Mouse (Mus musculus): ENCODE results near the gene Hoxc6.

Hoxc6 gene

GRCm38 (mm10) chr15:103010112-103010846, 12.2 kb downstream of the Hoxc6 start:
- in situ Hi-C loops (cut with MboI) = no loop called here

GRCm38 (mm10) chr15:103010847-103011555, 12.9 kb downstream of the Hoxc6 start:
- in situ Hi-C loops (cut with MboI) = no loop called here

DNA sequence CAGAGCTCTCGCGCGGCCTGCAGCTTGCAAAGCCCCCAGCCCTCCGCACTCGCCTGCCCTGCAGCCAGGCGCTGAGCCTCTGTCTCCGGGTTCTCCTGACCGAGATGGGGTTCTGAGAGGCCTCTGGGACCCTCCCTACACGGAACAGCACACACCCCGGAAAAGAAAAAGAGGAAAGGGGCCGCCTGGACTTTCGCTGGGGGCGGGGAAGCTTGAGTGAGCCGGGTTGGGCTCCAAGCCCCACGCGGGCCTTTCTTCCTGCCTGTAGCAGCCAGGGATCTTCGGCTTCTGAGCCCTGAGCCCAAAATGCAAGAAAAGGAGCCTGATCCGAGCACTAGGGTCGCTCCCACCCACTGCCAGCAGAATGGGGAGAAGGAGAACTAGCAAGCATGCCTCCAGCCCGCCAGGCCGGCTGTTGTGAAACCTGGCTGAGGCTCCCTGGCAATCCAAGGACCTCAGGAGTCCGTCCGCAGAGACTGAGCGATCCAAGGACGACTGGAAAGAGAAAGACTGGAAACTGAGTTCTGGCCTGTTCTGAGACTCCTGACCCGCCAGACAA, 13.9 kb downstream of the Hoxc6 start:
- in situ Hi-C loops (cut with MboI) = no loop called here

GRCm38 (mm10) chr15:103013238-103013984, 15.4 kb downstream of the Hoxc6 start:
- in situ Hi-C loops (cut with MboI) = no loop called here

DNA sequence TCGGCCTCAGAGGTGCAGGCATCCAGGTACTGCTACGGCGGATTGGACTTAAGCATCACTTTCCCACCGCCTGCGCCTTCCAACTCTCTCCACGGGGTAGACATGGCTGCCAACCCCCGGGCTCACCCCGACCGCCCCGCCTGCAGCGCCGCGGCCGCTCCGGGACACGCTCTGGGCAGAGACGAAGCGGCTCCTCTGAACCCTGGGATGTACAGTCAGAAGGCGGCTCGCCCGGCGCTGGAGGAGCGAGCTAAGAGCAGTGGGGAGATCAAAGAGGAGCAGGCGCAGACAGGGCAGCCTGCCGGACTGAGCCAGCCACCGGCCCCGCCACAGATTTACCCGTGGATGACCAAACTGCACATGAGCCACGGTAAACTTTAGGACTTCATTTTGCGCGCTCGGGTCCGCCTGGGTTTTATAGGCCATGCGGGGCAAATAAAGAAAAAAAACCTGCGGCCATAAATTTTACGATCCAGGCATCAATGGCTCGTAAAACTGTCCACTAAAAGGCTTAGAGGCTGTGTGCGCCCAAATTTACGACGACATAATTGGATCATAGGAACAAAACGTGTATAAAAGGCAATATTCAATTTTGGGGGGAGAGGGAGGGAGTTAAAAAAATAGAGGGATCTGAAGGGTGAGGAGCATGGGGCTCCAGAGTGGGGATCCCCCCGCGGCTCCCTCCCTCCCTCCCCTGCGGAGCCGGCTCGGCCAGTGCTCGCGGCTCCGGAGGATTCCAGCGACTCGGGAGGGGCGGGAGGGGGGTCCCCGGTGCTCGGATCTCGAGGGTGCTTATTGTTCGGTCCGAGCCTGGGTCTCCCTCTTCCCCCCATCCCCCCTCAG, 16.3 kb downstream of the Hoxc6 start:
- in situ Hi-C loops (cut with MboI) = no loop called here

GRCm38 (mm10) chr15:103015009-103015399, 16.9 kb downstream of the Hoxc6 start:
- in situ Hi-C loops (cut with MboI) = no loop called here

GRCm38 (mm10) chr15:103015406-103016166, 17.5 kb downstream of the Hoxc6 start:
- in situ Hi-C loops (cut with MboI) = no loop called here

- in situ Hi-C loops (cut with MboI) = no loop called here
Observed at GRCm38 (mm10) chr15:103018636-103019035, 20.6 kb downstream of the Hoxc6 start, which contains the start of gene Hoxc4. Hoxc4 (plus strand) TSS chr15:103018934.

DNA sequence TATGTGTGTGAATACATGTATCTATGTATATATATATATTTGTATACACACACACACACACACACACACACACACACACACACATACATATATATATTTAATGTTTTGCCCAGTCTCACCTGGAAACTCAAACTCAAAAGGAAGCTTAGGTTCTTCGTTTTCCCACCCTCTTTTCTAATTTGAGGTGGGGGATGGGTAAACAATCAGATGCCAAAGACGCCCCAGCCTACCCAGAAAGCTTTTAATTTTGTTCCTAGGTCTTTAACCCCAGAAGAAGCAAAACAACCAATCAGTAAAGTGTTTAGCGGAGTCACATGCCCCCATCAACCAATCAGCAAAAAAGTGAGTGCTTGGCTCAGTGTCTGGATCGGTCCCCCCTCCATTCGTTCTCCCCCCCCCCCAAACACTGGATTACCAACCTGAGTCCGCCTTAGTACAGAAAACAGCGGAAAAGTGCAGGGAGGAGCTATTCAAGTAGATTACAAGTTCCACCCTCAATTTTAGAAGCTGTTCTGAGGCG, 22.9 kb downstream of the Hoxc6 start:
- in situ Hi-C loops (cut with MboI) = no loop called here

DNA sequence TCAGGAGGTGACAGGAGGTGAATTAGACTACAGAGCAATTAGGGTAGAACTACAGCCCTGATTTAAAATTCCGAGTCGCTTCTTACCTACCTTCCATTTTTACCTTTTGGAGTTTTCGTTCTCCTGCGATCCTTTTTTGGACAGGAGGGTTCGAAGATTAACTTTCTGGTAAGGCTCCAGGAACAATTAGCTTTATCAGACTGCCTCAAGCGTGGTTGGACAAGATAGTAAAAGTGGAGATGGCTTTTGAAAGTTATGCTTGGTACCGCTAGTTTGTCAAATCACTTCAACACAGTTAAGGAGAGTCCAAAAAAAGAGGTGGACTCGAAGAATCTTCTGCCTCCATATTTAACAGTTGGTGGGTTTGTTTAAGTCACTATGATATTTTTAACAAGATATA, 23.5 kb downstream of the Hoxc6 start:
- in situ Hi-C loops (cut with MboI) = no loop called here

DNA sequence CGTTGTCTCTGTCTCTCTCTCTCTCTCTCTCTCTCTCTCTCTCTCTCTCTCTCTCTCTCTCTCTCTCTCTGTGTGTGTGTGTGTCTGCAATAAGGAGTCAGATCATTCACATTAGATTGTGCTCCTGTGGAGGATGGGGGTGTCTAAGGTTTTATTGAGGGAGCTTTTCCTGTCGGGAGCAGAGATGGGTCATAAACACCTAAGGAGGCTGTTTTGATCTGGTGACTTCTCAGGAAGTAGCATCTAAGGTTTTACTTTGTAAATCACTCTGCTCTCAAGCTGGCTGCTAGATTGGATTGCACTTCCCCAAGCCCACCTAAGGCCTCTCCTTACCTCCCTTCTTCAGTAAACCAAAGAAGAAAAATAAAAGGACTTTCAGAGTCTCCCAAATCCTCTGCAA, 26.1 kb downstream of the Hoxc6 start:
- in situ Hi-C loops (cut with MboI) = no loop called here

GRCm38 (mm10) chr15:103027266-103028235, 29.5 kb downstream of the Hoxc6 start:
- in situ Hi-C loops (cut with MboI) = no loop called here

DNA sequence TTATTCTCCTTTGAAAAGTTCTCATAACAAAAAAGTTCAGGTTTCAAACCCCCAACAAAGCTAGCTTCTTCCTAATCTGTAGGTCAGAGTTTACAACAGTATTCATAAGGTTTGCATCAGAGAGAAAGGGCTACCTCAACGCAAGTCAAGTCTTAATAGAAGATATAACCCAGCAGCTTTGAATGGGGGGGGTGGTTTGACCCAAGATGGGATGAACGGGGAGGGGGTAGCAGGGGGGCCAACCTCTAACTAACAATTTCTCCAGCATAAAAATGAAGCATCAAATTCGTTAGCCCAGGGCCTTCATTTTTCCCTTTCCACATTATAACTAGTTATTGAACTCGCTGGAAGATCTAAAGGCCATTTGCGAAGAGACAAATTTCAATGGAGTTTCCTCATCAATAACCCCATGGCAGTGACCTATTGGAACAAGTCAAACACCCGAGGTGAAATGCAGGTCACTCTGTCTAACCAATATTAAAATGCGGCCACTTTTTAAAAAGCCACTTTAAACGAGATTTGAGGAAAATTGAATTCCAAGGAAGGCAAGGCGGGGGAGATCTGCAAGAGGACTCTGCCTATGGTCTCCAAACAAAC, 31.0 kb downstream of the Hoxc6 start:
- in situ Hi-C loops (cut with MboI) = no loop called here

DNA sequence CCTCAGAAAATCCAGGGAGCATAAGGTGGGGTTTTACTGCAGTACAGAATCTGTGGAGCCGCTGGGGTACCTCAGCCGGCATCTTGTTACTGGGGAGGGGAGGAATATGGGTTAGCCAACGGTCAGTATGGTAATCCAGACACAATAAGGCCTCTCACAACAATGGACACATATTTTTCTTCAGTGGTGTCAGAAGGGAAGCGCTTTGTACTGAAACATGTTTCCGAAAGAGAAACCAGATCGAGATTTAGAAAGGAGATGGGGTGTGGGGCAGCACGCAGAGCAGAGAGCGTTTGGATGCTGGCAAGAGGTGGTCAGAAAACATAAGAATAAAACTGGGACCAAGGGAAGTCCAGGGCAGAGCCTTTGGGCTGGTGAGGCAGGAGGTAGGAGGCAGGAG, 32.1 kb downstream of the Hoxc6 start:
- in situ Hi-C loops (cut with MboI) = no loop called here

DNA sequence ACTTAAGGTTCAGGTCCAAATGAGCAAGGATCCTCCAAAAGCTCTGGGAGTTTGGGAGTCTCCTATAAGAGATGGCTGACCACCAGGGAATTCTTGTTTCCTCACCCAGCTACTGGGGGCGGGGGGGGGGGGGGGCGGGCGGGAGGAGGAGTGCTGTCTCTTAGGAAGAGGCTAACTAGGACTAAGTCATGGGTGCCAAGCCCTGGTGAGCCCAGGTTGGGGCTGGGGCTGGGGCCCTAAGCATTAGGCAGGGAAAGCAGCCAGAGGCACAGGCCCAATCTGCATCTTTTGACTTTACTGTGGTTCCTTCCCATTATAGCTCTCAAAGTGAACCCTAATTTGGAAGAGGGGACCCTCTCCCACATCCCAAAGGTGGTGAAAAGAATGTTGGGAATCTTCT, 34.1 kb downstream of the Hoxc6 start:
- in situ Hi-C loops (cut with MboI) = no loop called here

GRCm38 (mm10) chr15:103032646-103033575, 34.9 kb downstream of the Hoxc6 start:
- in situ Hi-C loops (cut with MboI) = no loop called here

DNA sequence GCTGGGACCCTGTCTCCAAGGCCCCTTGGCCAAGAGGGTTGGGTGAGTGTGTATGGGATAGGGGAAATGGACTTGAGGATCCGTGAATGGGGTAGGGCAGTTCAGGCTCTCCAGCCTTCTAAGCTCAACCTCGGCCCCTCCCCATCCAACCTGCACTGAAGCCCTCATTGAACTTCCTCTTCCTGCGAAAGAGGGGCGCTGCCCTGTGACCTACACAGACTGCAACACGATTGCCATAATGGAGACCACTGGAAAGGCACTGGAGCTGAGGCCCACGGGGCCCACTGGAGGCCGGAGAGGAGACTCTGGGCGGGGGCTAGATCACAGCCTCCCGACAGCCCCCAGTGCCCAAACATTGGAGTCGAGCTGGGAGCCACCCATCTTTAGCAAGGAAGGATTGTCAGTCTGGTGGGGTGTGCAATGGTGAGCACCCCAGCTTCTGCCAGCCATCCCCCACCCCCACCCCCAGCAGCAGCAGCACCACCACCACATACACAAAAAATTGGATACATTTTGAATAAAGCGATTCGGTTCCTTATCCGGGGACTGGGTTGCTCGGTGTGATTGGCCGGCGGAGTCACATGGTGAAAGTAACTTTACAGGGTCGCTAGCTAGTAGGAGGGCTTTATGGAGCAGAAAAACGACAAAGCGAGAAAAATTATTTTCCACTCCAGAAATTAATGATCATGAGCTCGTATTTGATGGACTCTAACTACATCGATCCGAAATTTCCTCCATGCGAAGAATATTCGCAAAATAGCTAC, 36.2 kb downstream of the Hoxc6 start:
- in situ Hi-C loops (cut with MboI) = no loop called here

Data from mature B cell (primary cell).